Mouse (Mus musculus) forebrain, postnatal 0 days (tissue): Measurements from ENCODE around the gene Kbtbd13. TPM values are rescaled to one million over a fixed set of nuclear protein-coding genes. Genes with fewer than 3 reads are reported as not detected.

ENCODE experiments used
- ATAC-seq: fragments of 200-750 bp; cut with Nextera tagmentation; 2 replicates; pipeline ENCODE4 v1.8.0; 2017; ENCODE audit warnings: mild to moderate bottlenecking, moderate library complexity
- DNase-seq: peaks from one replicate; pipeline ENCODE4 v3.0.0-alpha.2; 2015
- H3K27ac ChIP-seq: fragments of 300-500 bp; sonication (generic); 2 replicates; pipeline ENCODE4 v1.5.1; 2014; ENCODE audit warnings: low read depth, mild to moderate bottlenecking, antibody characterized with exemption, low read length, moderate library complexity, mixed read lengths
- H3K27me3 ChIP-seq: fragments of 300-500 bp; sonication (generic); 2 replicates; pipeline ENCODE4 v1.6.1; 2014; ENCODE audit warnings: mild to moderate bottlenecking, low read length, mixed read lengths; ENCODE audit not compliant: insufficient read depth
- H3K36me3 ChIP-seq: fragments of 300-500 bp; sonication (generic); 2 replicates; pipeline ENCODE4 v1.6.1; 2014; ENCODE audit warnings: mild to moderate bottlenecking, moderate library complexity; ENCODE audit not compliant: insufficient read depth
- H3K4me1 ChIP-seq: fragments of 300-500 bp; sonication (generic); 2 replicates; pipeline ENCODE4 v1.6.1; 2014; ENCODE audit warnings: antibody characterized with exemption; ENCODE audit not compliant: insufficient read depth
- H3K4me2 ChIP-seq: fragments of 300-500 bp; sonication (generic); 2 replicates; pipeline ENCODE4 v1.6.1; 2014; ENCODE audit warnings: low read depth, mild to moderate bottlenecking, moderate library complexity
- H3K4me3 ChIP-seq: fragments of 300-500 bp; sonication (generic); 2 replicates; pipeline ENCODE4 v1.5.1; 2014; ENCODE audit warnings: low read depth, low read length, mixed read lengths
- H3K9ac ChIP-seq: fragments of 300-500 bp; sonication (generic); 2 replicates; pipeline ENCODE4 v1.6.1; 2014; ENCODE audit warnings: mild to moderate bottlenecking
- H3K9me3 ChIP-seq: fragments of 300-500 bp; sonication (generic); 2 replicates; pipeline ENCODE4 v1.6.1; 2016; ENCODE audit warnings: low read length
- CTCF ChIP-seq: sonication (generic); IDR thresholded peaks from 2 replicates; pipeline ENCODE4 v1.5.1; 2016; ENCODE audit warnings: antibody characterized with exemption, control low read depth, low read depth
- whole genome bisulfite sequencing: fragments of 180-500 bp; shearing (Covaris S2); extraction: QIAGEN DNeasy Blood & Tissue Kit; methylation state at CpG from one replicate; pipeline ENCODE4 v1.1.7; 2014; 5-methylcytosine and 5-hydroxymethylcytosine counted together
- polyA plus RNA-seq: library from polyadenylated mRNA; unstranded; fragments of >200 nt; fragmentation: Nextera tagmentation; extraction: Ambion mirVana; gene quantifications from 2 replicates; pipeline ENCODE4 v1.2.1, GENCODE M21; 2015
- total RNA-seq: library from RNA; depleted of rRNA; stranded (reverse); fragments of >200 nt; gene quantifications from 2 replicates; pipeline ENCODE4 v1.2.3, GENCODE M21; 2014

Gene Kbtbd13
- total and polyA plus RNA-seq, 2 experiments from 2014 or later = 0.68 to 1.7 TPM

DNA sequence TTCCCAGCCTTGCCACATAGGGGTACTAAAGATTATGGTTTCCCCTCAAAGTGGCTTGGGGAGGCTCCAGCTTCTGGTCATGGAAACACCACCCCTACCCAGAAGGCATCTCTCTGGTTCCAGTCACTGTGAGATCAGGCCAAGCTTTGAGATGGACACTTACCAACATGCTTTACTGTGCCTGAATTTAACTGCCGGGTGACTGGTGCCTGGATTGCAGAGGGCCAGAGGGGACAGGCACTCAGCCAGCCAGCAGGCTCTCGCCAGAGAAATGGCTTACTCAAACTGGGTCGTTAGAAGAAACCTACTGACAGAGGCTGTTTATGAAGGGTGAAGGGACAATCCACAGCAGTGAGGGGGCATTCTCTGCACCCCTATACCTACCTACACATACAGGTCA lies 7.2 kb downstream of the Kbtbd13 start:
- WGBS = 40% methylated on average over 3 of the region's 3 CpGs
- Histone ChIP-seq H3K27ac (no peak overlapping the region), H3K27me3 (no peaks in the 10 kb centered on the region), H3K4me1 (no peaks in the 10 kb centered on the region), H3K9ac (no peak overlapping the region), H3K9me3 (no peaks in the 10 kb centered on the region), H3K4me2 (no peak overlapping the region), H3K4me3 (no peak overlapping the region), H3K36me3 (no peaks in the 10 kb centered on the region)
- ATAC-seq (no peak), DNase-seq (no peak)
- no peak for TF ChIP-seq CTCF

DNA sequence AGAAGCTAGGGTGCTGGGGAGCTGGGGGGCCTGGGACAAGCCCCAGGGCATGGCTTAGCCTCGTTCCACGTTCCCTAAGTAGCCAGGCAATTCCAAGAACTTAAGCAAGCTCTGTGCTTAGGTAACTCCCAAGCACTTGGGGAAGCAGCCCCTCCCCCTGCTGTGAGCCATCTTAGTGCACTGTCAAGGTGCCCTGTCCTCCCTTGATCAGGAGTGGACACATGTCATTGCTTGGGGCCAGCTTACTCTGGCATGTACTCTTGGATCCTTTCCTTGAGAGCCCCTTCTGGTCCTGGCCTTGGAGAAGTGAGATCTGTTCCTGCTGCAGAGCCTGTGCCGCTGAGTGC lies 8.7 kb downstream of the Kbtbd13 start:
- H3K4me2 ChIP-seq = no peak overlapping the region
- no peaks in the 10 kb centered on the region for H3K9me3 ChIP-seq
- H3K27ac ChIP-seq = no peak overlapping the region
- 65% methylated on average over 3 of the region's 3 CpGs for WGBS
- no peak overlapping the region for H3K9ac ChIP-seq
- DNase-seq = no peak
- H3K4me1 ChIP-seq = no peaks in the 10 kb centered on the region
- no peaks in the 10 kb centered on the region for H3K36me3 ChIP-seq
- no peak overlapping the region for H3K4me3 ChIP-seq
- no peaks in the 10 kb centered on the region for H3K27me3 ChIP-seq
- no peak for TF ChIP-seq CTCF
- no peak for ATAC-seq

DNA sequence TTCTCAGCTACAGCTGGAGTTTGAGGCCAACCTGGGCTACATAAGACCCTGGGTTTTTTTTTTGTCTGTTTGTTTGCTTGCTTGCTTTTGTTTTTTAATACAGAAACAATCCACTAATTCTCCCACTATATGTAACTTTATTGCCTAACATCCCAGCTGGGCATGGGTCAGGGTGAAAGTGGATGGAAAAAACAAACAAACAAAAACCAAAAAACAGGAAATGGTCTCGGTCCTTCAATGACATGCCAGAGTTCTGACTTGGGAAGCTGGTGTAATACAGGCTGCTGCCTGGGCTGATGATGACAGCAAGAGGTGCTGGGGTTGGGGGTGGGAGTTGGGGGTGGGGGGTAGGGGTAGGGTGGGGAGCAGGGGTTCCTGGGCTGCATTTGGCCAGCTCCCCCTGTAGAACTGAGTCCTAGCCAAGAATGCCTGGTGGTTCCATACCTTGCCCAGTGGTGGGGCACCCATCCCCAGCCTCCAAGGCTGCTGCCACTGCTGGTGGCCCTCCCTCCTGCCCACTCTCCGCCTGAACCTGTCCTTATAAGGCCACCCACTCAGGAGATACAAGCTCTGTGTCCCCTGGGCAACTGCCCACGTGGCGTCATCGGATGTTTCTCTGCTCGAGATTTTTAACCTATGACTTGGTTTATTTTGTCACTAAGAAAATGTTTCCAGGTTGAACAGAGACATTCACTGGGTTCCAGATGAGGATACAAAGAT lies 9.3 kb downstream of the Kbtbd13 start:
- H3K4me1 ChIP-seq = no peaks in the 10 kb centered on the region
- H3K9me3 ChIP-seq = no peaks in the 10 kb centered on the region
- ATAC-seq (no peak), DNase-seq (no peak)
- no peaks in the 10 kb centered on the region for H3K27me3 ChIP-seq
- H3K36me3 ChIP-seq = no peaks in the 10 kb centered on the region
- no peak overlapping the region for H3K9ac ChIP-seq
- TF ChIP-seq CTCF = no peak
- no peak overlapping the region for H3K4me3 ChIP-seq
- 81% methylated on average over 6 of the region's 6 CpGs for WGBS
- H3K27ac ChIP-seq = no peak overlapping the region
- H3K4me2 ChIP-seq = no peak overlapping the region

DNA sequence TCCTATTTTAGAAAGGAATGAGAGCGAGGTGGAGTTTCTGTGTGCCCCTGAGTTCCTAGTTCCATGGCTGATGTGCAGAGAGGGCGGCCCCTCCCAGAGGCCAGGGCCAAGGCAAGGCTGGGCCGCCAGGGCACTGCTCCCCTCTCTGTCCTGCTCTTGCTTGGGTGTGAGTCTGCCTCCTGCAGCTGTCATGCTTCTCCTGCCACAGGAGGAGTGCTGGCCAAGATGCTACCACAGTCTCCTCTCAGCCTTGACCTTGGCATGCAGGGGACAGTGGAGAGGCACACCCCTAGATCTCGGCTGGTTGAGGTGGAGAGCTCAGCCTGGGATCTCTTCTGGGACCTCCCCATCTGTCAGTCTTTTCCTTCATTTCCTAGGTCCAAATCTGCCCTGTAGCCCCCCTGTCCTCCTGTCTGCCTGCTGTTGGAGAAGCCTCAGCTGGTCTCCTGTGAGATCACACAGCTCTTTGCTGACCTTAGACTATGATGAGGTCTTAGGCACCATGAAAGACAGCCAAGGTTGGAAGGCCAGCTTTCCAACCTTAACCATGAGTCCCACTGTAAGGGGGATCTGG lies 10.3 kb downstream of the Kbtbd13 start:
- H3K36me3 ChIP-seq = no peaks in the 10 kb centered on the region; the same call in 1 of the 2 replicates

DNA sequence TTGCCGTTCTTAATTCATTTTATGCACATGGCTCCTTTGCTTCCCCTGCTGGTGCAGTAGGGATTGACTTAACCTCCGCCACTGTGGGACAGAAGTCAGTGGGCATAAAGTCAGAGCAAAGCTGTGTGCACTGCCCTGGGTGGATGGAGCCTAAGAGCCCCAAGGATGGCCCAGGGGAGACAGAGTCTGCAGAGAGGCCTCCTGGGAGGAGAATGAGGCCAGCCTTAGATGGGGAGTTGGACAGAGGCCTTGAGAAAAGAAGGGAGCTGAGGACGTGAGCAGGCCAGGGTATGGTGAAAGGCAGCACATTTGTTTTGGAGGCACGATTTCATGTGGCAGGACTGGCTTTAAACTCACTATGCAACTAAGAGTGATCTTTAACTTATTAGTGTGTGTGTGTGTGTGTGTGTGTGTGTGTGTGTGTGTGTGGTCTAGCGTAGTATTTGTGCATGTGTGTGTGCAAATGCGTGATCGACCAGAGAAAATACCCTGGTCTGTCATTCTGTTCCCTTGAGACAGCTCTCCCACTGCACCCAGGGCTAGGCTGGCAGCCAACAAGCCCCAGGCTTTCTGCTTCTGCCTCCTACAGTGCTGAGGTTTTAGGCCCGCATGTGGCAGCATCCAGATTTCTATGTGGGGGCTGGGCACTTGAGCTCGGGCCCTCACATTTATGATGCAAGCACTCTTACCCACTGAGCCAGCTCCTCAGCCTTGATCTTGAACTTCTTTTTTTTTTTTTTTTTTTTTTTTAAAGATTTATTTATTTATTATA lies 16.1 kb downstream of the Kbtbd13 start:
- H3K9ac ChIP-seq = no peak overlapping the region
- ATAC-seq = no peak
- H3K27ac ChIP-seq = no peak overlapping the region
- H3K4me2 ChIP-seq = no peak overlapping the region
- H3K27me3 ChIP-seq = no peaks in the 10 kb centered on the region
- WGBS = 67% methylated on average over 9 of the region's 9 CpGs
- DNase-seq = no peak
- no peak for TF ChIP-seq CTCF
- H3K4me3 ChIP-seq = no peak overlapping the region
- no peaks in the 10 kb centered on the region for H3K4me1 ChIP-seq
- H3K9me3 ChIP-seq = no peaks in the 10 kb centered on the region
- peaks cover 16% of the 10 kb centered on the region for H3K36me3 ChIP-seq

More for the DNA sequence above, 10.3 kb downstream of the Kbtbd13 start:
- WGBS = 85% methylated on average over 4 of the region's 4 CpGs
- Histone ChIP-seq H3K27ac (no peak overlapping the region), H3K9ac (no peak overlapping the region), H3K27me3 (no peaks in the 10 kb centered on the region), H3K9me3 (no peaks in the 10 kb centered on the region), H3K4me1 (no peaks in the 10 kb centered on the region), H3K4me3 (no peak overlapping the region), H3K4me2 (no peak overlapping the region)
- ATAC-seq (no peak), DNase-seq (no peak)
- TF ChIP-seq CTCF = no peak

DNA sequence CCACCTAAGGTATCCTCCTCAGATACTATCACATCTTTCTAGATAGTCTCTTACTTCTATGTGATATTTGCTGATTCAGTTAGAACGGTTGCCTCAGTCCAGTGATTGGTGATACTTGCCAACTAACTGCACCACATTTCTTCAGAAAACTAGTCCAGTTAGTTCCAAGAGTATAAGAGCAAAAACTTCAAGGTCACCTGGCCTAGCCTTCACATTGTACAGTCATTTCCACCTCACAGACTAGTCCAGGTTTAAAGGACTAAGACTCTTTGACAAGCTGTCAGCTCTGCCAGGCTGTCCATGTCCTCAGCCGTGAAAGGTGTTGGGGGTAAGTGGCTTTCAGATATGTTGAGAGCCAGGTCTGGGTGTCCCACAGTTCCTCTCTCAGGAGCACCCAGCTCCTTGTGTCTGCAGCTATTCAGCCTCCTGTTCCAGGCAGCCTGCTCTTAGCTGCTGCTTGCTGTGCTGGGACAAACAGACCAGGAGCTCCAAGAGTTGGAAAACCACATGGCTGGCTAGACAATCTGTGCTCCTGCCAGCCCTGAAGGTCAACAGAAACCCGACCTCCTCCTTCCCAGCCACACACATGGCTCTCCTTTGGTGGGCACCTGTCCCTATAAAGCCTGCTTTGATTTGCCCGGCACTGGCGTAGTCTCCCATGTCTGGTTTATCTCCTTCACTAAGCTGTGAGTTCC lies 16.8 kb downstream of the Kbtbd13 start:
- H3K36me3 ChIP-seq = peaks cover 16% of the 10 kb centered on the region
- no peak overlapping the region for H3K27ac ChIP-seq
- TF ChIP-seq CTCF = no peak
- H3K9me3 ChIP-seq = no peaks in the 10 kb centered on the region
- H3K4me3 ChIP-seq = no peak overlapping the region
- 82% methylated on average over 5 of the region's 5 CpGs for WGBS
- ATAC-seq (no peak), DNase-seq (no peak)
- no peaks in the 10 kb centered on the region for H3K27me3 ChIP-seq
- no peak overlapping the region for H3K4me2 ChIP-seq
- H3K4me1 ChIP-seq = no peaks in the 10 kb centered on the region
- H3K9ac ChIP-seq = no peak overlapping the region
